Mouse (Mus musculus) olfactory bulb, adult 2 months (tissue): Measurements from ENCODE around the gene Mid1.

Source experiments
- CTCF ChIP-seq: fragments of 200-500 bp; IDR thresholded peaks from 2 replicates; pipeline ENCODE4 v1.5.1; 2012; ENCODE audit warnings: low read depth, mild to moderate bottlenecking, low read length, moderate library complexity; ENCODE audit not compliant: insufficient read depth
- POLR2A ChIP-seq: fragments of 200-500 bp; IDR thresholded peaks from 2 replicates; pipeline ENCODE4 v1.6.1; 2012; ENCODE audit warnings: mild to moderate bottlenecking, low read depth, low read length, moderate library complexity; ENCODE audit not compliant: insufficient read depth

DNA sequence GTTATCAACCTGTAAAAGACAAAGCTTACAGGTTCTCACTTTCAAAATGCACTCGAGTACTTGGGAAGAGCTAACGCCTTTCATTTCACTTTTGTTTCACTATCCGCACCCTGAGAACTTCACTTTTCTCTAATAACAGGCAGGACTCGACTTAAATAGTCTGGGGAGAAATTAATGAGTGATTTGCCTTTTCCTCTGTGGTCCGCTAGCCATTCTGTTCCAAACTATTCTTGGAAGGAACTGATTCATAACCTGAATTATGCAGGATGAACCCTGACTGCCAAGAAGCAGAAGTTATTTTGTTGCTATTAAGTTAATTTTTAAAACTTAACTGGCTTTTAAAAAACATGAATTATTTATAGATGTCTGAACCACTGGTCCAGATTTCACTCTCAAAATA is 120.8 kb downstream of the Mid1 start:
- TF ChIP-seq CTCF (no peak), POLR2A (no peak)
